Mouse (Mus musculus) brain, embryonic 14.5 days (tissue): ENCODE results near the gene Mtmr11. TPM values are rescaled to one million over a fixed set of nuclear protein-coding genes. Genes with fewer than 3 reads are reported as not detected.
"Not testable (repeated sequence)": the region's sequence is repeated elsewhere in the genome, so short reads cannot be mapped to it uniquely, and the experiment has no call there.

Experiments used
- DNase-seq: peaks from one replicate; pipeline ENCODE4 v3.0.0-alpha.2; 2011; ENCODE audit warnings: low read depth
- CTCF ChIP-seq: fragments of 200-500 bp; IDR thresholded peaks from 2 replicates; pipeline ENCODE4 v1.5.1; 2012; ENCODE audit warnings: inconsistent platforms, mild to moderate bottlenecking, moderate library complexity, borderline replicate concordance; ENCODE audit not compliant: insufficient read depth, insufficient read length; ENCODE audit errors: extremely low read depth
- POLR2A ChIP-seq: fragments of 200-500 bp; IDR thresholded peaks from 2 replicates; pipeline ENCODE4 v1.6.1; 2012; ENCODE audit warnings: mild to moderate bottlenecking, inconsistent platforms, borderline replicate concordance; ENCODE audit not compliant: poor library complexity, insufficient read depth, insufficient read length, severe bottlenecking; ENCODE audit errors: extremely low read depth
- polyA plus RNA-seq: library from polyadenylated mRNA; depleted of rRNA; stranded (reverse); fragments of >200 nt; gene quantifications from 2 replicates; pipeline ENCODE4 v1.2.3, GENCODE M21; 2012; rRNA removed

The Mtmr11 gene
- polyA plus RNA-seq, 1 experiment = 10.1 TPM

DNA sequence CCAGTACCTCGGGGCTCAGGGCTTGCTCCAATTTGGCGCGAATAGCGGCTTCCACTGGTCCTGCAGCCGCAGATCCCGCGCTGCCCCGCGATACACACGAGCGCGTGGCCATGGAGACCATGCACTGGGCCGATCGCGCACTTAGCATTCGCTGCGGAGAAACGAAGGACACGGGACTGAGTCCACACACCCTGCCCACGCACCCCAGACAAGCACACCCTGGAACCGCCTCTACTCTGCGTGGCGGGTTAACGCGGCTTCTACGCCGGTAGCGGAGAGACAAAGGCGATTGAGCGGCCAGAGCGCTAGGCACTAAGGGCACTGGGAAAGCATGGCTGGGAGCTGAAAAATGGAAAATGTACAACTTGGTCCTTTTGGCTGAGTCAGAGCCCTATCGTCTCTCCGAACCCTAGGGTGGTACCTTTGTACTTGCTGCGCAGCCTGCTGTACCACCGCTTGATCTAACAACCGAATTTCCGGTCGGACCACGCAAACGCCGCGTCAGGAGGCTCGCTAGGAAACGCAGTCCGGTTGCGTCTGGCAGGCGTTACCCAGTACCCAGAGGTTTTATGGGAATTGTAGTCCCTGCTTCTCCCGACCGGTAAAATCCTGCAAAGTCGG lies 35.4 kb downstream of the Mtmr11 start:
- no peak for TF ChIP-seq CTCF
- TF ChIP-seq POLR2A = peak; percentile 72; the same call in 1 of the 2 replicates
- peak; percentile 98 for DNase-seq

- TF ChIP-seq POLR2A (no peak), CTCF (no peak)
- peak; percentile 68 for DNase-seq
Observed at GRCm38 (mm10) chr3:96198181-96198580, 36.4 kb downstream of the Mtmr11 start.

- DNase-seq = not testable (repeated sequence)
Observed at GRCm38 (mm10) chr3:96198601-96199251, 36.9 kb downstream of the Mtmr11 start.

DNA sequence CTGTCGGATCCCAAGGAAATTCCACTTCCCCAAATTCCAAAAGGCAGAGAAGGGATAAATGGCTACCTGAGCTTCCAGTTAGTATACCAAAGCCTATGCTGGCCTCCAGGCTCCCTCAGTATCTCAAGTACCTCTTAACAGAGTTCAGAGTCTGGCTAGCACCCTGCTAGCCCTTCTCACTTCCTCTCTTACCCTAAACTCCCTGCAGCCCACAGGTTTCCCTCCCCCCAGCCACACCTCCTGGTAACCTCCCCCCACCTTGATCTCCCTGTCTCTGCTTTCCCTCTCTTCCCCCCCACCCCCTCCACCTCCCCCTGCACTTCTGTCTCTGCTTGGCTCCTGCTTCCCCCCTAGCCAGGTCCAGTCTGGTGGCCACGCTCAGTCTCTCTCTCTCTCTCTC lies 37.9 kb downstream of the Mtmr11 start:
- TF ChIP-seq POLR2A = no peak
- TF ChIP-seq CTCF = no peak
- DNase-seq = no peak

GRCm38 (mm10) chr3:96207819-96208218 lies 46.0 kb downstream of the Mtmr11 start:
- no peak for TF ChIP-seq CTCF
- no peak for TF ChIP-seq POLR2A
- DNase-seq = no peak

DNA sequence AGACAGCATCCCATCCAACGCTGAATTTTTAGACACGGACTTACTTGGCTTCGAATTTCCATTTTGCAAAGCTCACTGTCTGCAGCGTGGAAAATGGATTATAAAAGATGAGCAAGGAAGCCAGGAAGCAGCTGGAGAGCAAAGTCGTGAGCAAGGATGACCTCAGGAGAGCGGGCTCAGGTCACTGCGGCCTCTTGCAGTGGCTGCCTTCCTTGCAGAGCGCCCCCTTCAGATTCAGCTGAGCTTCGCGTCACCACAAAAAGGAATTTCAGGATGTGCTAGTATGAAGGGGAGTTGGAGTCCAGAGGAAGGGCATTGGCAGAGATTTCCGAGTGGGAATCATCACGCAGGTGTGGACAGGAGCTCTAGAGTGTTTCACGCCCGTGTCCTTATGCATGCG lies 47.4 kb downstream of the Mtmr11 start:
- DNase-seq = no peak
- TF ChIP-seq CTCF (peak; percentile 16; the same call in 1 of the 2 replicates), POLR2A (no peak)

- no peak for DNase-seq
- TF ChIP-seq CTCF = no peak
- TF ChIP-seq POLR2A = no peak
Observed at GRCm38 (mm10) chr3:96219191-96219641, 57.4 kb downstream of the Mtmr11 start.

DNA sequence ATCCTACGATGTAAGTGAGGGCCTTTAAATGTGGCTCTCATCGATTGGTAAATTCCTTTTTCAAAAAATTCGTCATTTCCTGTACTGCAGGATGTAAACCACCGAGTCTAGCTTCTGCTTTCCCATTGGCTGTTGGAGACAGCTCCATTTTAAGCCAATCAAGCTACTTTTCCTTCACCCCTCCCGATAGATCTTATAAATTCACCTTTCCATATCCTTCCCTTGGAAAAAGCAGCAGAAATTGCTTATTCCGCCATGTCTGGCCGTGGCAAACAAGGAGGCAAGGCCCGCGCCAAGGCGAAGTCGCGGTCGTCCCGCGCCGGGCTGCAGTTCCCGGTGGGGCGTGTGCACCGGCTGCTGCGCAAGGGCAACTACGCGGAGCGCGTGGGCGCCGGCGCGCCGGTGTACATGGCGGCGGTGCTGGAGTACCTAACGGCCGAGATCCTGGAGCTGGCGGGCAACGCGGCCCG lies 57.9 kb downstream of the Mtmr11 start, which contains the start of the genes Bola1 and Hist2h2ab:
Gene Bola1, minus strand, starts transcription at position 49 of the 470 bp plus-strand sequence.
Gene Hist2h2ab, plus strand, starts transcription at position 205 of the 470 bp plus-strand sequence.
- TF ChIP-seq POLR2A (peak; percentile 58), CTCF (no peak)
- peak; percentile 98 for DNase-seq

DNA sequence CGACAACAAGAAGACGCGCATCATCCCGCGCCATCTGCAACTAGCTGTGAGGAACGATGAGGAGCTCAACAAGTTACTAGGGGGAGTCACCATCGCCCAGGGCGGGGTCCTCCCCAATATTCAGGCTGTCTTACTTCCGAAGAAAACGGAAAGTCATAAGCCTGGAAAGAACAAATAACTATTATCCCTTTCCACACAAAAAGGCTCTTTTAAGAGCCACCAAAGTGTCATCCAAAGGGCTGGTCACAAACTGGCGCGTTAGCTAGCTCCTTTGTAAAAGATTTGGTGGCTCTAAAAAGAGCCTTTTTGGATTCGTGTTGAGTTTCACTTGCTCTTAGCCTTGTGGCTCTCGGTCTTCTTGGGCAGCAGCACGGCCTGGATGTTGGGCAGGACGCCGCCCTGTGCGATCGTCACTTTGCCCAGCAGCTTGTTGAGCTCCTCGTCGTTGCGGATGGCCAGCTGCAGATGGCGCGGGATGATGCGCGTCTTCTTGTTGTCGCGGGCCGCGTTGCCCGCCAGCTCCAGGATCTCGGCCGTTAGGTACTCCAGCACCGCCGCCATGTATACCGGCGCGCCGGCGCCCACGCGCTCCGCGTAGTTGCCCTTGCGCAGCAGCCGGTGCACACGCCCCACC lies 58.4 kb downstream of the Mtmr11 start:
- DNase-seq = peak; percentile 62

DNA sequence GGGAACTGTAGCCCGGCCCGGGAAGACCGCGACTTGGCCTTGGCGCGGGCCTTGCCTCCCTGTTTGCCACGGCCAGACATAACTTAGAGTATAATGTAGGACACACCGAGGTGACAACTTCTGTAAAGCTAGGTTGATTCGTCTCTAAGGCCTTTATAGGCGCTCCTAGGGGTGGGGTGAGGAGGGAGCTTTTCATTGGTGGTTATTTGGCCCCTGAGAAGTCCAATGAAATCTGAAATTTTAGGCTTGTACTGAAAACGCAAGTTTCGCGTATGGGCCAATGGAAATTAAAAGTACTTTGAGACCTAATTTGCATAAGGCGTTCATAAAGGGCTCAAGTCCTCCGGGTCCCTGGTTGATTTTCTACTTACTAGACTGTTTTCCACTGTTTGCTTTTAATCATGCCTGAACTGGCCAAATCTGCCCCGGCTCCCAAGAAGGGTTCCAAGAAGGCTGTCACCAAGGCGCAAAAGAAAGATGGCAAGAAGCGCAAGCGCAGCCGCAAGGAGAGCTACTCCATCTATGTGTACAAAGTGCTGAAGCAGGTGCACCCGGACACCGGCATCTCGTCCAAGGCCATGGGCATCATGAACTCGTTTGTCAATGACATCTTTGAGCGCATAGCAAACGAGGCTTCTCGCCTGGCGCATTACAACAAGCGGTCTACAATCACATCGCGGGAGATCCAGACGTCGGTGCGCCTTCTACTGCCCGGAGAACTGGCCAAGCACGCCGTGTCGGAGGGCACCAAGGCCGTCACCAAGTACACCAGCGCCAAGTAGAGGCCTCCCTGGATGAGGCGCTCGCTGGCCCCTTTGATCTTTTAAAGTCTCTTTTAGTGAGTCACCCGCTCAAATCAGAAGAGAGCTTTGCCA lies 59.2 kb downstream of the Mtmr11 start, which contains the start of the genes Hist2h2ac and Hist2h2be:
Gene Hist2h2ac, minus strand, starts transcription at position 116 of the 875 bp plus-strand sequence.
Gene Hist2h2be, plus strand, starts transcription at position 355 of the 875 bp plus-strand sequence.
- DNase-seq = peak; percentile 97
- TF ChIP-seq CTCF = no peak
- TF ChIP-seq POLR2A = peak; percentile 57; the same call in 1 of the 2 replicates

Other genes starting within 250 kb of the Mtmr11 start
- 98.6 and 107 TPM in 2 replicates for gene Anp32e, start 232.8 kb upstream of the Mtmr11 start, polyA plus RNA-seq
- gene Plekho1, start 166.0 kb upstream of the Mtmr11 start, polyA plus RNA-seq = 180 and 199 TPM in 2 replicates
- 30.8 and 31.3 TPM in 2 replicates for gene Vps45, start 103.5 kb upstream of the Mtmr11 start, polyA plus RNA-seq
- gene Otud7b, start 57.5 kb upstream of the Mtmr11 start, polyA plus RNA-seq = 7.0 and 8.6 TPM in 2 replicates
- 112 and 140 TPM in 2 replicates for gene Sf3b4, start 10.3 kb downstream of the Mtmr11 start, polyA plus RNA-seq
- gene Sv2a, start 19.1 kb downstream of the Mtmr11 start, polyA plus RNA-seq = 101 and 136 TPM in 2 replicates
- 48.1 and 54.5 TPM in 2 replicates for gene Bola1, start 57.7 kb downstream of the Mtmr11 start, polyA plus RNA-seq
- 2.2 and 10.2 TPM in 2 replicates for gene Hist2h2ab, start 57.9 kb downstream of the Mtmr11 start, polyA plus RNA-seq
- 8.3 and 12.6 TPM in 2 replicates for gene Hist2h2ac, start 58.9 kb downstream of the Mtmr11 start, polyA plus RNA-seq
- gene Hist2h2be, start 59.1 kb downstream of the Mtmr11 start, polyA plus RNA-seq = 12.3 and 19.6 TPM in 2 replicates
- 62.0 and 84.4 TPM in 2 replicates for gene Hist2h3c2, start 77.1 kb downstream of the Mtmr11 start, polyA plus RNA-seq
- gene Hist2h2aa2, start 78.3 kb downstream of the Mtmr11 start, polyA plus RNA-seq = 7.9 and 27.8 TPM in 2 replicates
- gene Hist2h2aa1, start 83.5 kb downstream of the Mtmr11 start, polyA plus RNA-seq = 90.6 and 97.0 TPM in 2 replicates
- gene Hist2h3c1, start 84.7 kb downstream of the Mtmr11 start, polyA plus RNA-seq = not detected in 2 replicates
- gene Hist2h4, start 101.3 kb downstream of the Mtmr11 start, polyA plus RNA-seq = 5.9 and 7.0 TPM in 2 replicates
- 76.5 and 89.8 TPM in 2 replicates for gene Hist2h3b, start 106.7 kb downstream of the Mtmr11 start, polyA plus RNA-seq
- gene Hist2h2bb, start 107.7 kb downstream of the Mtmr11 start, polyA plus RNA-seq = 9.3 and 14.5 TPM in 2 replicates
- 1.4 and 1.8 TPM in 2 replicates for gene Fcgr1, start 132.0 kb downstream of the Mtmr11 start, polyA plus RNA-seq